Mouse (Mus musculus): ENCODE measurements around the gene Macrod2.

Macrod2 gene

DNA sequence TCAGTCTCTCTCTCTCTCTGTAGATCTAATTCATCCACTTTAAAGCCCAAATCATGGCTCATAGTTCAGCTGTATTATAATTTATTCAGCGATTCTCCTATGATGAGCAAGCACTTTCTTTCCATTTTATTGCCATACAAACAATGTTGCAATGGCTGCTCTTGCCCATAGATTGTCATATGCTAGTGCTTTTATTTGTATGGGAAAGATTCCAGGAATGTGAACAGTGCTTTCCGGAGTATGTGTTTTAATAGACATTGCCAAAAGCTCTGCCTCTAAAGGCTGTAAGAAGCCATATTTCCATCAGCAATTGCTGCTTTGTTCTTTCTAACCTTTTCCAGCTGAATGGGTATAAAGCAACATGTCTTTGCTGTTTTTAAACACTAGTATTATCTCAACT, 1872.7 kb downstream of the Macrod2 start:
- DNase-seq: no peak

DNA sequence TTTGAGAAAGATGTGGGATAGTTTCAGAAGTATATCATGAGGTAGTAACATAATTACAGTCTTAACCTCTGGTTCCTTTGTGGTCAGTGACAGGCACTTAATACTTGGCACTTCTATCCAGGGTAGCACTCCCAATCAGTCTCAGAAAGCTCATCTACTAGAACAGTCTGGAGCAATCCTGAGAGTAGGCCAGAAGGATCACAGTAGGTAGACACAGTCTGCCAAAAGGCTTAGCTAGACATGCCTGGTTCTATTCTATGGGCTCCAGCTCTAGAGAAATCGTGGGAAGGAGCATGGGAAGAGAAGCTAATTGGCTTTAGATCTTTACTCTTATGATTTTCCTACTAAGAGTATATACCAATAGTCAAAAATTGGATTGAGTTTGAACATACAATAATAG, 1891.7 kb downstream of the Macrod2 start:
- DNase-seq: no peak

DNA sequence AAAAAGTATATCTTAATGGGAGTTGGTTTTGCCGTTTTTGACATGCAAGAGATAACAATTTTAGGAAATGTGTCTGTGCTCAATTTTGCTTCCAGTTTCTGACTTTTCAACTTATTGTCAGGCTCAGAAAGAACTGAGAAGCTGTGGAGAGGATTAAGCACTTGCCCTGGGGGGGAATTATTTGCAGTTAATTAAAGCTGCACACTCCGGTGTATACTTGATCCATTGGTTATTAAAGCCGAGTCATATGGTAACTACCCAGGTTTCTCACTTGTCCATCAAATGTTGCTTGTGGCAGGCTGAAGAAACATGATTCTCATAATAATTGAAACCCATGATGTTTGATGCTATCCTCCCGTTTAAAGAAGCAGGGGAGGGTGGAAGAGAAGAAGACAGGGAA, 1899.7 kb downstream of the Macrod2 start:
- no peak for DNase-seq

DNA sequence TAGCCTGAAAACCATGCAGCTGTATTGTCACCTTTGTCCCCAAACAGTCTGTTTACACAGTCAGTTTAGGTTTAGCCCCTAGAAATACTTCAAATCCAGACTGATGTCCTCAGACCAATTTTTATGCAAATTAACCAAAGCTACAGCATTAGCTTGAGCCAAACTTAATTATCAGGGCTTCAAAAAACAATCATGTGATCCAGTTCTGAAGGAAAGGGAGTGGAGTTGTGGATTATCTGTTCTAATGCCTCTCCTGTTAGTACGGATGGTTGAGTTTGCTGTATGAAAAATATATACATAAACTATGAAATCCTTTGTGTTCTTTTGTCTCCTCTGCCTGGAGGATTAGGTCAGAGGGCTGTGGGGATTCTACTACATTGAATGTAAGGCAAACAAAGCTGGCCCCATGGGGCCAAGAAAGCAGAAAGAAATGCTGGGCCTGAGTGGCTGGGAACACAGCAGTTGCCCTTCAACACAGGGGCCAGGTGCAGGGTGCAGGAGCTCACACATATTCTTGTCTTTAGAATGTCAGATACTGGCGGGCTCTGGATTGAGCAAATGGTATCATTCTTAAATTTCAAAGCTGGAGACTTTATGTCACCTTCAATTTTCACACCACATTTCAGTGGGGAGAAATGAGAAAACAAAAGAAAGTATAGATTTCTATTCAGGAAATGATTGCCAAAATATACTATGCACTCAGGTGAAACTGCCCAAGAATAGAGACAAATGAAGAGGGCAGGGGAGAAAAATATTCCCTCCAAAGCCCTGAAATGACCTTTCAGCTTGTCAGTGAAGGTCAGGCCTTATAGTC, 1908.2 kb downstream of the Macrod2 start:
- no peak for DNase-seq

DNA sequence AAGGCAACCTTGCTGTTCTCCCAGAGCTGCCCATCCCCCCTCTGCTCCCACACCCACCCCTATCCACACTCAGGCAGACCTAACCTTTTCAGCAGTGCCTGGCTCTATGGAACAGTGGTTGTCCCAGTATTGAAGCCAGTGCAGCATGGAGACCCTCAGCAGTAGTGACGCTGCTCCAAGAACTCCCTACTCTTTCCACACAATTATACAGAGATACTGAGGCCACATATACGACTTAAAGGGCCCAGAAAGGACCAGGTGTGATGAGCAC, 1908.7 kb downstream of the Macrod2 start:
- no peak for DNase-seq

DNA sequence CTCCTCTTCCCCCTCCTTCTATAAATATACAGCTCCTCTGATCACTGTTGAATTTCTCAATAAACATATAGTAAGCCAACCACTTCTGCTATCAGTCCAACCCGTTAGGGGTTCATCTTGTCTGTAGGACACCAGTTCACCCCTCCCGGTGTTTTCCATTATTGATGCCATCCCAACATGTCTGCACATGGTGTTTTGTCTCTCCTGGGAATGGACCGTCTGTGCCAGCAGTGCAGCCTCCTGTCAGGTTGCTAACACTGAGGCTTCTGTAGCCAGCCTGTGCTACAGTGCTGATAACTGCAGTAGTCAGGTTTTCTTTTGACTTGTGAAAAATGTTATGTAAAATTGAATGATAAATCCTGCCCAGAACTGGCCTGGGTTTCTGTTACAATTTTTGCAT, 1928.0 kb downstream of the Macrod2 start:
- DNase-seq: no peak

DNA sequence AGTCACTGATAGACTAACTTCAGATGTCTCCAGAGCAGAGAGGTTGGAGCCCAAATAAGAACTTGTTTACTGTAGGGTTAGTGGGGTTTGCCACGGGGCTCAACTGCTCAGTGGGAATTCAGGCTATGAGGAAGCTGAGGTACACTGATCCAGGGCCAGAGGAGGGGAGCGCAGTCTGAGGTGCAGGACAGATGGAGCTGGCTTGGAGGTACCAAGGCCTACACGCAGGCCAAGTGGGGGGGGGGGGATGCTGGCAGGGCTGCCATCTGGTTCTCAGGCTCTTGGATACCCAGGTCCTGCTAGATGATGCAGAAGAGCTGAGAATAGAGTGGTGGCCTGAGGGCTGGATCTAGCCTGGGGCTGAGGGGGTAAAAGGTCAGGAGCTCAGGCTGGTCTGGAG, 1931.6 kb downstream of the Macrod2 start:
- DNase-seq: no peak

DNA sequence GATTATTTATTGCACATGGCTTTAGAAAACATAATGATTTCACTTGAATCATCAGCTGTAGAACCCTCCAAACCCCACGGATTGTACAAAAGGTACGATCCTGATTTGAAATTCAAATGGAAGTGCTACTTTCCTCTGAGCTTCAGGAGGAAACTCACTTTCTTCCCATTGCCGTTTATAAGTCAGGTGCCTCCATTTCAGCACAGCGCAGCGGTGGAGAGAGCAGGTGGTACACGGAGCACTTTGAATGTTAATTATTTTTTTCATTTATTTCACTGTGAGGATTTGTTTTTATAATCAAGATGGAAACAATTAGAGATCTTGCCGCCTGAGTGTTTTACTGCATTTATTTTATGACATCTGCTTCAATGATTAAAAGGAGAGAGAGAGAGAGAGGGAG, 1934.7 kb downstream of the Macrod2 start:
- DNase-seq: no peak

DNA sequence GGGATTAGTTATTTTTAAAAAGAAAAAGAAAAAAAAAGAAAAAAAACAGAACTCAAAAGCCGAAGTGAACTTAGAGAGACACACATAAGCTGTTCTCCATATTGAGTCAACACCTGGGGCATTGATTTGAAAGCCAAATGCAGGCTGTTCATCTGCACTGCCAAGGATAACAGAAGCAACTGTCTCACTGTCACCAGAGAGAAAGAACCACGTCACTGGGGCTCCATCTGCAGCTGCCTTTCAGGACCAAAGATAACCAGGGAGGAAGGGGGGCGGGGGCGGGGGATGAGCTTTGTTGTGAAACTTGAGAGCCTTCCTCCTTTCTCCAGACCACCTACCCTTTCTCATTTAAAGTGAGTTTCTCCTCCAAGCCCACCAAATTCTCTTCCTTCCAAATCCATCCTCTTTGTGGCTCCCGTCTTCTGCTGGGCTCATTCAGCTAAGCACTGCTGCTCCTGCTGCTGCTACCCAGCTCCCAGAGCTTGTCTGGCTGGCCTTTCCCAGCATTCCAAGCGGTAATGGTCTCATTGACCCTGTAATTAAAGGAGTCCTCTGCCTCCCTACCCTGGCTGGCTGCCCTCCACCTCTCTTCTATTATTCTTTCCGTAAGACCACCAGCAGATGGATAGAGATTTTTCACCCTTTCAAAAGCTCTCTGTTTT, 1939.5 kb downstream of the Macrod2 start:
- peak; percentile 11 for DNase-seq

DNA sequence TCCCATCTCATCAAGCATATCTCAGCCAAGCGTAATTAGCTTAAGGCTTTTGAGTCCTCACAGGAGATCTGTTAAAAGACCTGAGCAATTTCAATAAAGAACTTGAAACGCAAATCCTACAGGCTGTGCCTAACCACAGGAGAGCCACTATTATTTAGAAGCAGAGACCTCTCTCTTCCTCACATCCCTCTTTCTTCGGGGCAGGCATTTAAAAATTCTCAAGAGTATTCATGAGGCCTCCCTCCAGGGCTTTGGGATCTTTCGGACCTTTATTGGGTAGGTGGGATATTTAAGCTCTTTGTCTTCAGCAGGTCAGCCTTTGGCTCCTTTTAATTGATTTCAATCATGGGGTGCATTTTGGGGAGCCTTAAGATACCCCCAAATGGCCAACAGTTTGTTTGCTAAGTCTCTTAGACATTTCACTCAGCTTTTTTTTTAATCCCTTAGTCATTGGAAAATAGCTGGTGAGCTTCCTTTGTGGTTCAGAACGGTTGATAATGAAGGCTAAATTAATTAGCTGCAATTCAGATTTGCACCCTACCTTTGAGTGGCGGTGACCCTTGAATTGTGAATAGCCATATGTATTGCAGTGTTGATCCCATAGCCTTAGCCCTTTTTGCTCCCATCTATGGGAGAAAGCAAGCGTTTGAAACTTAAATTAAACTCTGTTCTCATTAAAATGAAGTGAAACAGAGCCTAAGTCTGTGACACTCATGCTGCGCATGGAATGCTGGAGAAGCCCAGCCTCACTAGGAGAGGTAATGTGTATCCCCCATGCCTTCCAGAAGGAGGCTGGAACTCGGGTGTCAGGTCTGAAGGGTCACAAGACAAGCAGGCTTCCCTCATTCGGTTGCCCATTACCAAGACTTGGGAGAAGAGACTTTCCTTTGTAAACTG, 1940.2 kb downstream of the Macrod2 start:
- DNase-seq: no peak

DNA sequence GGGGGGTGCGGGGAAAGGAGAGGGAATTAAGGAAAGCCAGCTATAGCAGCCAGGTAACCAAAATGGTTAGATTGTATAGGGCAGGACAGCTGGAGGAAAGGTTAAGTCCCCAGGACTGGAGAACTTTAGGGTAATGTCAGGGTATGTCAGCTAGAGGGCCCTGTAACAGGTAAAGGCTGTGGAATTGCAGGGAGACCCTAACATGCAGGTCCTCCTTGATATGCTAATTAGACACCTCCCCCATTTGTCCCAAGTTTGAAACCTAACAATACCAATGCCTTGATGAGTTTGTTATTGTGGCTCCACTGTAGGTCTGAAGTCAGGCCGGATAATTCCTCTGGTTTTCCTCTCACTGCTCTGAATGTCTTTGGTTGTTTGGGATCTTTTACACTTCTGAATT, 1948.9 kb downstream of the Macrod2 start:
- DNase-seq: no peak

DNA sequence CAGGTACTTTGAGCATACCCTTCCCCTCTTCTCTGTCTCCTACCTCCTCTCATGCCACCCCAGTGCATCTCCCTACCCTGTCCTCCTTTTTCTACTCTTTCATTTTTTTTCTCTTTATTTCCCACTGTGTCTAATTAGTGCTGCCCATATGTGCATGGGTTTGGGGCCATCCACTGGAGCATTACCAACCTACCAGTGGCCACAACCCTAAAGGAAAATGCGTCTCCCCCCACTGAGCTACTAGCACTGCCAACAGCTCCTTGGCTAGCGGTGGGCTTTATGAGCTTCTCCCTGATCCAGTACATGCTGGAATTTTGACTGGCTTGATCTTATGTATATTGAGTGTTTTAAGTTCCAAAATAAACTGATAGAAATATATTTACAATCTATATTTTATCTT, 1949.6 kb downstream of the Macrod2 start:
- DNase-seq: no peak

DNA sequence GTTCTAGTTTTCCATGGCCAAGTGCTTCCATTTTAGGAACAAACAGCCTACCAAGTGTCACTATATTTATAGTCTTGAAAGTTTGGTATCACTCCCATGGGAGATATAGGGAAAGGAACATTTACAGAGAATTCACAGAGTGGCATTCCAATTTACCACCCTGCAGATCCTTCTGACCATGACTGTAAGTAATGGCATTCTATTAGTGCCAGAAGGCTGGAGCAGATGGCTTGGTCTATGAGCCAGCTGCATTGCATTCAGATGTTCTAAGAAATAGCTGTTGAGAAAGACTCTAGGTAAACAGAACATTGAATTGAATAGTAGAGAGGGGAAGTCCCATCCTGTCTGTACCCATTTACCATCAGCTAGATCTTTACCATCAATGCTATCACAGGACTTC, 1954.7 kb downstream of the Macrod2 start:
- DNase-seq: no peak

DNA sequence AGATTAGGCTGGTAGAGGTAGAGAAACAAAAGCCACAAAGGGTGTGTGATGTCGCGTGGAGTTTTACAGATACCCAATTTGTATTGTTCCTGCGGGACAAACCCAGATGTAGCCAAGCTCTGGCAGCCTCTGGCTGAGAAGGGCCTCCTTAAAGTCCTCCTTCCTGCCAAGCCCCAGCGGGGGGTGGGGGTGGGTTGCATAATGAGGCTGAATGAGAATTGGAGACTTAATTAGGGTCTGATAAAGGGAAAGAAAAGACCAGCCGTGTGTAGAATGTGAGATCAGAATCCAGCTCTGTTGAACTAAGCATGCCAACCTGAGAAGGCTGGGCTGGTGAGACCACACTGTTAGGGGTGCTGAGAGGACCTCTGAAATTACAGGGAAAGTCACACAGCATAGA, 1967.8 kb downstream of the Macrod2 start:
- DNase-seq: peak; percentile 12

DNA sequence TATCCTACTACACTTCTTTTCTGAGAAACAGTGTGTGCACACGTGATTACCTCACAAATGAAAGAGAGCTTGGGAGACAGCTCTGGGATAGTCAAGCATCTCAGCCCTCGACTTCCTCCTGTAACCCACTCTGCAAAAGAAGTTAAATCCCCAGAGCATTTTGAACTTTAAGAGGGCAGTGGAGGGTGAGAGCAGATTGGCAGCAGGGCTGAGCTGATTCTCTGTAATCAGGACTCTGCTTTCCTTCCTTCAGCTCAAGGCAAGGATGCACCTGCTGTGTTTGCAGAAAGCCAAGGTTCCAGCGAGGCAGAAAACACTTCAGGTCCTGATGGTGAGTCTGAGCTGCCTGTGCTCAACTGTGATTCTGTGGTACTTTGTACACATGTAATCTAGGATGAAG, 1978.9 kb downstream of the Macrod2 start:
- no peak for DNase-seq

DNA sequence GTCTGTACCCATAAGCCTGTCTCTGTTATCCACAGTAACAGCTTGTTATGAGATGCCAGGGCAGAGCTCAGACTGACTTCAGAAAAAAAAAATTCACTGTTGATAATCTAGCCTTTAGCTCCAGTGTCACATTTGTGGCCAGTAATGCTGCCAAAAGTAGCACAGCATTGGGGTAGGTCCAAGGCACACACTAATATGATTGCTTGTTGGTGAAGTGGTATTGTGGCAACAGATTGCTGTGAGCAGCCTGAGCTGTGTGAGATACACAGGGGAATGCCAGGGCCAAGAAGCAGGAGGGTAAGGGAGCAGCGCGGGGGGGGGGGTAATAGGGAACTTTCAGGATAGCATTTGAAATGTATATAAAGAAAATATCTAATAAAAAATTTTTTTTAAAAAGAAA, 1985.5 kb downstream of the Macrod2 start:
- no peak for DNase-seq

DNA sequence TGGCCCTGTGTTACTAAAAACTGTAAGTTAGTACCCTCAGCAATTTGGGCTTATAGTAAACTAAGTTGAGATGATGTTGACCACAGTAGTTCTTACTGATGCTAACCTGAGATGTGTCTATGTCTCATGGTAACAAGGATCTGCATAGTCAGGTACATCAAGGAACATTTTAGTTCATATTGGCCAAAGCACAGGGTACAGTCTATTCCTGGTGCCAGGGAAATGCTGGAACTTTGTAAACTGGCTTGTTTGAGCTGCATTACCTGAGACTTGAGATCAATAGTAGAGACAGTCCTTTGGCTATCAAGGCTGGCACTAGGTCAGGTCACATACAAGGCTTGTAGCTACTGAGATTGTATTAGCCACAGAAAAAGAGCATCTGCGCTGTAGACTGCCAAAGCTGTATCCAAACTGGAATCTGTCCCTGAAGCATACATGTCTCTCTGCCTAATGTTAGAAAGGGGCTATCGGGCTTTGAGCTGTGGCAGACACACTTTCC, 1986.0 kb downstream of the Macrod2 start:
- DNase-seq: no peak

DNA sequence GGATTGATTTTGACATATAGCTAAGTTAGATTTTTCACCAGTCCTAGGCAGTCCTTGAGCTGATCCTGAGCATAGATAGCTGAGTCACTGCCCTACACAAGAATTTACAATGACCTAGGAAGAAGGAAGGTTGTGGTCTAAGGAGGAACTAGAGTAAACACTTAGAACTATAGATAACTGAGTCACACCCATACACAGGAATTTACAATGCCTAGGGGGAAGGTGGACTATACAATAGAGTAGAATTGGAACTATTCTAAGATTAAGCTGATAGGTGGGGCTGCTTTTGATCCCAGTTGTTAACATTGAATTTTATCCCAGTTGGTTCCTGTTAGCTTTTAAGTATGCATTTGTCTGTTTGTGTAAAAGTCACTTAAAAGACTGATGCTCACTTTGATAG, 1998.4 kb downstream of the Macrod2 start:
- DNase-seq: no peak

DNA sequence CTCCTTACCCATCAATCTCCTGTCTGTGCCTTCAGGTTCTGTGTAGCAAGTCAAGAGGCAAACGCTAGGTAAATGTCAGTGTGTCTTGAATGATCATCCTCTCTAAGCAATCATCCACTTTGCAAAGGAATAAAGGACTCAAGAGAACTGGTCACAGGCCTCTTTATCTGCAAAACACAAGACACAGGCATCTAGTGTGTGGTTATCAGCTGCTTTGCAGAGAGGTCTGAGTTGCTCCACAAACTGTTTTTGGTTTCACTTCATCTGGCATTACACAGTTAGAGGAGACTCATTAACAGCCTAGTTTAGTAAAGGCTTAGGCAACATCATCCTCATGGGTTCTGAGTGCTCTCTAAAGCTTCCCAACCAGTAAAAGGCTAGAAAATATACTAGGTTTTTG, 2004.4 kb downstream of the Macrod2 start:
- no peak for DNase-seq

DNA sequence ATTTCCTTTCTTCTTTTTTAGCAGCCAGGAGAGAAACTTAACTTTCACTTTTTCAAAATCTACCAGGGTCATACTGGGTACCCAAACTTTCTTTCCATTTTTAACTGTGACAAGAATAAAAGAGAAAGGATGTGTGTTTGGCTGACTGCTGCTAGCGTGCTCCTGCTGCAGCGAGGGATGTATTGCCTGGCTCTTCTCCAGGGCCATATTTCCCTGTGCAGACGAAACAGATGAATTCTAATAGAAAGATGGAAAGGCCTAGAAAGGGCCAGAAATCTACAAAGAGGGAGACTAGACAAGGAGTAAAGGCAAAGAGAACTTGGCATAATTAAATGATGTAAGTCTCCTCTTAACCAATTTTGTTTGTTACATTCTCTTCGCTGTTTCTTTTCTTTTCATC, 2005.7 kb downstream of the Macrod2 start:
- DNase-seq: peak; percentile 15

DNA sequence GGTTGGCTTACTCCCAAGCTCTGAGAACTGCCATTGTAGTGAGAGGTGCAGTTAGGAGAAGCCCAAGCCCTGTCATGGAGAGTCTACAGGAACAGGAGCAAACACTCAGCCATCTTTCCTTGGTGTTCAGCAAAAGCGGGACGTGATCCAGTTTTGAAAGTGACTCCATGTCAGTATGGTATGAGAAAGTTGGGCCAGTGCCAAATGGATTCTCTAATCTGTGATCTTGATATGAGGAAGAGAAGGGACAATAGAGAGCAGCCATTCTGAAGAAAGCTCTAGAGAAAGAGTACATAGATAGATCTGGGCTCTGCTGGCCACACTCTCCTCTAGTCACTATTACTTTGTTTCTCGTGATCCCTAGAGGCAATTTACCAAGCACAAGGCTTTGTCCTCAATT, 2006.2 kb downstream of the Macrod2 start:
- no peak for DNase-seq

DNA sequence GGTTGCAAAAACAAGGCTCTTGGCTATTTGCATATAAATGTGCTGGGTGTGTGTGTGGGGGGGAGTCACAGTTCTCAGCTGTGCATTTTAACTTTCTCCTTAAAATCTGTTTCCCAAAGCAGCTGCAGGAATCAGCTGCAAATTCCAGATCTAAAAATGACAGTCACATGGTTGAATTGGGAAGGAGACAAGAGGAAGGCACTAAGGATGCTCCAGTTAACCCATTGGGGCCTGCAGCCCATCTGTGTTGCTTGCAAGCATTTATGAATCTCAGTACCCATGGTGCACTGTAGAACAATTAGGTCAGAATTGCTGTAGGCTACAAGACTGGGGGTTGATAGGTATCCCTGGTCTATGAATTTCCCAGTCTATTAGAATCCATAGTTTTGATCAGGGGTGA, 2008.3 kb downstream of the Macrod2 start:
- no peak for DNase-seq

DNA sequence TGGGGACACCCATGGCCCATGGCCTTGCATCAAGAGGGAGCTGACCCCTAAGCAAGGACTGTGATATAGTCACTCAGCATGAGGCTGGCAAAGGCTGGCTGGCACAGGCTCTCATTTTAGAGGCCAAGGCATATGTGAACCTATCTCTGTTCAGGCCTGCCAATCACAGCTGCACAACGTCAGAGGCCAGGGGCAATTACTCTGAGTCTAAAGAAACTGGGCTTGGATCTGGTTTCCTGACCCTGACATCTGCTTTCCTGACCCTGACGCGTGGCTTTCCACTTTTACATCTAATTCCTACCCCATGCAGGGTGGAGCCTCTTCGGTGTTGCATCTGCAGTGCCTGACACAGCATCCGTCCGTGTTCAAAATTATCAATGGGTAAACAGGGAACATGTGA, 2009.2 kb downstream of the Macrod2 start:
- peak; percentile 9 for DNase-seq

DNA sequence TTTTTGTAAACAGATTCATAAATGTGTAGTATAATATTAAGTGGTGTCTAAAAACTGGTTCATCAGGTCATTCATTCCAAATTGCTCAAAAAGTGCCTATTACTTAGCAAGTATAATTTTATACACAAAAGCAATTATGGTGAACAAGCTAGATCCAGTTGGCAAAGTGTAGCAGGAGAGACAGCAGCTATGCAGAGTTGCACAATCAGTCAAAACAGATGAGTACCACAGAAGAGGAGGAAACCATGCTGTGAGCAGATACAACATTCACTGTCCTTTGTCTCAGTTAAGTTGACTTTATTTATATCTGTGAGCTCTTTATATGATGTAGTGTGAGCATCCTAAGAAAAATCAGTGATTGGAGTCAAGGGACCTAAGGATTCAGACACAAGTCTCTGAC, 2012.2 kb downstream of the Macrod2 start:
- no peak for DNase-seq
